Mouse (Mus musculus): ENCODE data around the gene Rbm19.

DNA sequence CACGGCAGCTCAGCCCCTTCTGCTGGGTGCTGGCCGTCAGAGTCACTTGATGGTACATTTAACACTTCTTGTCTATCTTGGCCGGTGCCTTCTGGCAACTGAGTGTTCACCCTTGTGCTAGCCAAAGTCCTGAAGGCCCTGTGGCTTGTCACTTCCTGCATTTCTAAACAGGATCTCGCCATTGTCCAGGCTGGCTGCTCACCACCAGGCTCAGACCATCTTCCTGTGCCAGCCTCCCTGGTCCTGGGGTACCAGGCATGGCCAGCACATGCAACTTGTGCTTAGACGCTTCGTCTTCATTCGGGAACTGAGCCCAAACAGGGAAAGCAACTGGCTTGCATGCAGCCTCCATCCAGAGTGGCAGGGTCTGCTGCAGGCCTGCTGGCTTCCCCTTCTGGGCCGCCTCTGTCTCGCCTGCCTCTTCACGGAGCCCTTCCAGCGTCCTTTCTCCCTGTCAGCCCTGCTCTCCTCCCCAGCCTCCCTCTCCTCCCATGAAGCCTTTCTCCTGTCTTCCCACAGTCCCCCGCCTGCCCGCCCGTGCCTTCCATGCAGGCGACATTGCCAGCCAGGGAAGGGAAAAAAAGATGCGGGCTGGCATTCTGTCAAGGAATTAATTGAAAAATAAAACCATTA lies 78.2 kb downstream of the Rbm19 start:
- no peak for TF ChIP-seq CTCF (IDR thresholded peaks at IDR 0.05; ENCODE audit: insufficient read depth, low read length)
- no peak for TF ChIP-seq POLR2A (IDR thresholded peaks at IDR 0.05; ENCODE audit: borderline replicate concordance, extremely low read depth, low read depth, low read length)
